Mouse (Mus musculus) yolk sac, embryonic 10.5 days (tissue): ENCODE measurements at regions not wholly inside any gene's neighbourhood (a gene's known extent, or its start where the extent isn't known, plus 50 kb on each side); places are given as distances from the start of the nearest gene placed in this dataset.

ENCODE experiments used
- DNase-seq: peaks from one replicate; pipeline ENCODE4 v3.0.0-alpha.2; 2017; ENCODE audit warnings: low spot score

- DNase-seq, result no peak
These were observed 414.3 kb upstream of the Tenm2 start for GRCm38 (mm10) chr11:37650095-37650494.

DNA sequence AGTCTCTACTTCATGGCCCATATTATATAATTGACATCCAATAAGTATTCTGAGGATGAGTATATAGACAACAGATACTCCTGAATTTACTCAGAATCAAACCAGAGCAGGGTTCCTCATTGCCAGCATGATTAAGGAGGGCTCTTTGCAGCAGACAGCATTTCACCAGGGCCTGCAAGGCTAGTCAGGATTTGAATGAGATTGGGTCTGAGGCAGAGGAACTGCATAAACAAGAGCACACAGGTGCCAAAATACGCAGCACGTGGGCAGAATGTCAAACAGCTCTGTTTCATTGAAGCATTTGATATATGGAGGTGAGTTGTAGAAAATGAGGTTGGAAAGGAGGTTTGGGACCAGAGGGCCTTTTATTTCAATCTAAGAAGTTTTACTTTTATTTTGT, 387.5 kb upstream of the Tenm2 start:
- no peak for DNase-seq

GRCm38 (mm10) chr11:37600533-37600932, 364.8 kb upstream of the Tenm2 start:
- DNase-seq, result no peak

- DNase-seq, result no peak
These were observed 346.5 kb upstream of the Tenm2 start for GRCm38 (mm10) chr11:37582236-37582635.

DNA sequence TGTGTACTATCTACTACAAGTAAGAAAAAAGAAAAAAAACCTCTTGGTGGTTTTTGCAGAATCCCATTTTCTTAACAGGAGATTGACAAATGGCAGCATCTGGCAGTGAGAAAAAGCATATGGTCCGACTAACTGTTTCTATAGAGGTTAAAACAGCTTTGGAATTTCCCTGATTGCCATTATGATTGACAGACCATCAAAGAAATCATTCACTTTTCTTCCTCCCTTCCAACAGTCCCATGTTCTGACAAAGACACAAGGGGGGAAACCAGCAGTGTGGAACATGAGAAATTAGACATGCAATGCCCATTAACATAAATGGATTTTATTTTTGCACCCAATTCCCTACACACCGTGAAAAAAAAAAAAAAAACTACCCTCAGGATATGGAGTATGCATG, 297.9 kb upstream of the Tenm2 start:
- no peak for DNase-seq

- DNase-seq, result no peak
These were observed 296.7 kb upstream of the Tenm2 start for GRCm38 (mm10) chr11:37532476-37532875.

- no peak for DNase-seq
These were observed 262.8 kb upstream of the Tenm2 start for GRCm38 (mm10) chr11:37498463-37499015.

- no peak for DNase-seq
These were observed 262.1 kb upstream of the Tenm2 start for GRCm38 (mm10) chr11:37497874-37498273.

DNA sequence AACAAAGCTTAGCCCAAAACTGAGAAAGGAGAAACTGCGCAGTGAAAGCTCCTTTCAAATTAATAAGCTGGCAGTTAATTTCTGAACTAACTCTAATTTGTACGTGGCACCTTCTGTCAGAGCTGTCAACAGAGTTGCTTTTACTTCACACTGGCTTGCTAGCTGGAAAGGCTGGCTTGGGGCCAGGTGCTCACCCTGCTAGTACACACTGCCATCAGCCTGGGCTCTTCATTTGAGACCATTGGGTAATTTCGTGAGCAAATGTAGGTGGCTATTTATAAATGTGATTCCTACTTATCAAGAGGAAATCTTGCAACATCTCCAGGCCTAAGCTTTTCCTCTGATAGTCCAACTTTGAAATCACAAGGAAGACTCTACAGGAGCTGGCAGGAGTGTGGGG, 244.5 kb upstream of the Tenm2 start:
- no peak for DNase-seq

GRCm38 (mm10) chr11:37478970-37479482, 243.3 kb upstream of the Tenm2 start:
- DNase-seq, result no peak

DNA sequence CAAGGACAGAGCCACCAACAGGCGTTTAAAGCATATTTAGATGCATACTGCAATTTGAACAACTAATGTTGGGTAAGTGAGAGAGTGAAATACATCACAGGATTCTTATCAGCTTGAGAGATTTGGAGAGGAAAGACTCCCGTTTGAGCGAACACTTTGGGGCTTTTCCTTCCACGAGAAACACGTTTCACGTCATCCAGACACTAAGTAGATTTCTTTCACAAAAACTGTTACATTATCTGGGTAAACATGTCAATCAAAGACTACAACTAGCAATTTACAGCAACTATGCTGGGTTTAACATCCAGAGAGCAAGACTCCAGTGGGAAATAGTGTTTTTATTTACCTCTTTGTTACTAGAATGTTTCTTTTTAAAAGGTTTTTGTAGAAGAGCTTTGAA, 238.3 kb upstream of the Tenm2 start:
- DNase-seq, result no peak

DNA sequence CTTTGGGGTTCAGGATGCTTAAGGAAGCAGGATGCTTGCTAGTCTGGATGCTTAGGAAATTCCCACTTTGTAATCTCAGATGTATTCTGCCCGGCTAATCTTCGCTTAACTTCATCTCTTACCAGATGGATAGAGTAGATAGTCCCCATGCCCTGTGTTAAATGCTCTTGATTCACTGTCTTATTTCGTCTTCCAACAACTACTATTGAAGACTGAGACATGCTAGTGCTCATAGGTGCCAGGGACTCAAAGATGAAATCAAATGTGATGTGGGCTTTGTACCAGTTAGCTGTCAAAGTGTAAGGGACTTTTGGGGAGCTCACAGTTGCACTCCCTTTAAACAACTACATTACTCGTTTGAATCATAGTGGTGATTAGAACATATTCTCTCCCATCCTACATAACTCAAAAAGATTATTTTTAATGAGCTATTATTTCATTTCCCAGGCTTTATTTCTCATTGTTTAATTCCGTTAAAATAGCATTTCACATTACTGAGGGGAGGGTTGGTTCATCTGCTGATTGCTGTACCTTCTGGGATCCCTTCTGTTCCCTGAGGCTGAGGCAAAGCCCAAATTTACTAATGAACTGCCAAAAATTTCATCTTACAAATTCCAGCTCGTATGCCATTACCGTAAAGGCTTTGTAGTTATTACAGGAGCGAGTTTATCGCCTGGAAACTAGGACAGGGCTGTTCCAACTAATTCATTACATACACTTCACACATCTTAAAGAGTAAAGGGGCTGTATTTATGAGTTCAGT, 228.1 kb upstream of the Tenm2 start:
- no peak for DNase-seq

GRCm38 (mm10) chr11:37462375-37462774, 226.6 kb upstream of the Tenm2 start:
- no peak for DNase-seq

- DNase-seq, result no peak
These were observed 211.6 kb upstream of the Tenm2 start for GRCm38 (mm10) chr11:37447361-37447760.

- DNase-seq, result no peak
These were observed 210.9 kb upstream of the Tenm2 start for GRCm38 (mm10) chr11:37446626-37447025.

GRCm38 (mm10) chr11:37442781-37443180, 207.0 kb upstream of the Tenm2 start:
- DNase-seq, result no peak

GRCm38 (mm10) chr11:37434600-37434999, 198.8 kb upstream of the Tenm2 start:
- no peak for DNase-seq

GRCm38 (mm10) chr11:37424312-37425169, 188.8 kb upstream of the Tenm2 start:
- DNase-seq, result no peak

- DNase-seq, result peak; percentile 7
These were observed 177.1 kb upstream of the Tenm2 start for GRCm38 (mm10) chr11:37412868-37413267.

GRCm38 (mm10) chr11:37367971-37368370, 132.2 kb upstream of the Tenm2 start:
- no peak for DNase-seq

DNA sequence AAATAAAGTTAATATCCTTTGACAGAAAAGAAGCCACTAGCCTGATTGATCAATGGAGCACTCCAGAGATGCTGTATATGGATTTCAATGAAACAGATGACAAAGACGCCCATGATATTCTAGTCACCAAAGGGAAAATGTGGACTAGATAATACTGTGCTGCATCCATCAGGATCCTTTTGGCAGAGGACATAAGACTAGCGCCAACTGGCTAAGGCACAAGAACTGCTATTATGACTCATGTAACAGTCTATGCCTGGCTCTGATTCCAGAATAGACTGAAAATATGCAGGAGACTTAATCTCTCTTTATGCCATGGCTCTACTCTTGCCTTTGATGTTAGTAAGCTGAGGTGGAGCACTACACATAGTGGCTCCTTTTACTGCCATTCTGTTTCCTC, 128.7 kb upstream of the Tenm2 start:
- no peak for DNase-seq

- DNase-seq, result no peak
These were observed 119.3 kb upstream of the Tenm2 start for GRCm38 (mm10) chr11:37355074-37355473.

DNA sequence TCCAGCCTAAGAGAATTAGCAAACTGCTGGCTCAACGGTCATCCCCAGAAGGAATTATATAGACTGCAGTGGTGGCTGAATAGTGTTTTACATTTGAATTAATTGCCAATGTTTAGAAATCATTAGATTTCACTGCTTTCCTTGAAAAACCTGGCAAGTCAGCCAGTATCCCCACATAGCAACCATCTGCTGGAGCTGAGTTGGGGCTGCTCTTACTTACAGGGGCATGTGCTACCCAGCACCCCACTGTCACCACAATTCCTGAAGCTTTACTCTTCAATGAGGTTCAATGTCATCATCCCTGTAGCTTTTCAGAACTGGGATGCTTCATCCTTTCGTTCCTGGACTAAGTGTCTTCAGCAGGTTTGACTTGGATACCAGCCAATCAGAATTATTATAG, 73.9 kb upstream of the Tenm2 start:
- no peak for DNase-seq
